Mouse (Mus musculus): ENCODE results near the gene Arhgap15. TPM values are rescaled to one million over a fixed set of nuclear protein-coding genes. Genes with fewer than 3 reads are reported as not detected.
A peak's percentile ranks its signal among the peaks of the same experiment; 100 is the strongest.

The Arhgap15 gene
- polyA plus RNA-seq, 1 experiment from 2014 or later: 1.0 TPM

DNA sequence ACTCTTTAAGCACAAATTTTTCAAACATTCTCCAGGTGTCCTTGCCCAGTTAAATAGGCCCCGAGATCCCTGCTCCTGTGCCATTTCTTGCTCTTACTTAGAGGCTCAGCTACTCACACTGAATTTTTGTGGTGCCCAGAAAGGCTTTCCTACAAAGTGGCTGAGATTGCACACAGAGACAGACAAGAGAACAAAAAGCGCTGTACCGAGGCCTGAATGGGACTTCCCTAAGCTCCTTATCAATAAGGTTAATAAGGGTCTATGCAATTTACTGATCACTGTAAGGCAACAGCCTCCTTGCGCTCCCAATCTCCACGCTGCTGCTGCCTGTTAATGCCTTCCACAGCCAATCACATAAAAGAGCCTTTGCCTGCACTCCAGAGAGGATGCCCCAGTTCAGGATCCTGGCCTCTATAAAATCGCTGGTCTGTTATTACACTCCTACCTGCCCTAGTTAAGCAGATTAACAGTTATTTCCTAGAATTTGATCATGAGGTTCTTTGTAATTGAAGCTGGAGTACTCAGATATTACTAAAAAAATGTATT lies 646.4 kb downstream of the Arhgap15 start:
- H3K4me2 ChIP-seq (ENCODE audit: low read length): no peak overlapping the region
- no peak overlapping the region for H3K27ac ChIP-seq
- H3K9ac ChIP-seq (ENCODE audit: low read depth, low read length): no peak overlapping the region
- no peak for TF ChIP-seq CTCF (IDR thresholded peaks at IDR 0.05; ENCODE audit: low read depth)
- no peak overlapping the region for H3K4me3 ChIP-seq (replicated peaks; ENCODE audit: low read depth, low read length)
- no peaks in the 10 kb centered on the region for H3K36me3 ChIP-seq (ENCODE audit: insufficient read depth, low read length)
- no peaks in the 10 kb centered on the region for H3K9me3 ChIP-seq (replicated peaks; ENCODE audit: low read length)
- no peaks in the 10 kb centered on the region for H3K4me1 ChIP-seq (replicated peaks; ENCODE audit: insufficient read depth, low read length)
- DNase-seq (ENCODE audit: low spot score): no peak
- ATAC-seq (replicated peaks; ENCODE audit: low FRiP score, low read depth): no peak
- no peaks in the 10 kb centered on the region for H3K27me3 ChIP-seq (ENCODE audit: insufficient read depth, low read length)
- WGBS: 68% methylated on average over 6 of the region's 6 CpGs

DNA sequence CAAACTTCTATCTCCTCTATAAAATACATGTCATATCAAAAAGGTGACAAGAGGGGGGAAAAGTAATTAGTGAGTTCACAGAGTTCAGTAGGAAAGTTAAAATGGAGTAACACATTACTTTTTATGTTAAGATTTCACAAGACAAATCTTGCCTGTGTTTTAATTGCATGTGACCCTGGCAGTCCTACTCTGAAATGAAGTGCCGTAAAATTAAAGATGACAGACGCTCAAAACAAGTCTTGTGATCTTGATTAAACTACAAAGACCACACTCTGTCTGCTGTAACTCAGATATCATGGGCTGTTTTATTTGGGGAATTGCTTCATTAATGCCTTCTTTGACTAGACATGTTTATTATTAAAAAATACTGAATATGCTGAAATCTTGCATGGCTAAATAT lies 647.0 kb downstream of the Arhgap15 start:
- H3K27ac ChIP-seq: no peak overlapping the region
- no peak overlapping the region for H3K4me3 ChIP-seq (replicated peaks; ENCODE audit: low read depth, low read length)
- H3K9me3 ChIP-seq (replicated peaks; ENCODE audit: low read length): no peaks in the 10 kb centered on the region
- TF ChIP-seq CTCF (IDR thresholded peaks at IDR 0.05; ENCODE audit: low read depth): no peak
- no peaks in the 10 kb centered on the region for H3K4me1 ChIP-seq (replicated peaks; ENCODE audit: insufficient read depth, low read length)
- H3K36me3 ChIP-seq (ENCODE audit: insufficient read depth, low read length): no peaks in the 10 kb centered on the region
- no peak for ATAC-seq (replicated peaks; ENCODE audit: low FRiP score, low read depth)
- no peak overlapping the region for H3K4me2 ChIP-seq (ENCODE audit: low read length)
- DNase-seq (ENCODE audit: low spot score): peak; percentile 9
- H3K27me3 ChIP-seq (ENCODE audit: insufficient read depth, low read length): no peaks in the 10 kb centered on the region
- WGBS: 58% methylated on average over 2 of the region's 2 CpGs
- no peak overlapping the region for H3K9ac ChIP-seq (ENCODE audit: low read depth, low read length)

DNA sequence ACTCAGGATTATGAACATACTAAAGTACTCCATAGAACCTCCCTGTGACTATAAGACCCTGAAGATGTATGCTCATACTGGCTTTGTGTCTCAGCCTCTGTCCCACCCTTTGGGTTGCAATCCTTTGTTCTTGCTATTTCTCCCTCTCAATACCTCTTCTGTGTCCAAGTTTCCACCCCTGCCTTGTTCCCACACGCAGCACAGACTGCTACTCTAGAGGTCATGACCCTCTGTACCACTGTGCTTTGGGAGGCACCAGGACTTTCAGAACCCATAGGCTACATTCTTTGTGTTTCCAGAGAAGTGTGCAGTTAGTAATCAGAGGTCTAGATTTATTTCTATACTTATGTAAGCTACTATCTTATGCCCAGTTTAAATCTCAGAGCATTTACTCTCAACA lies 648.6 kb downstream of the Arhgap15 start:
- Histone ChIP-seq H3K4me3 (replicated peaks; ENCODE audit: low read depth, low read length) (no peak overlapping the region), H3K9ac (ENCODE audit: low read depth, low read length) (no peak overlapping the region), H3K4me2 (ENCODE audit: low read length) (no peak overlapping the region), H3K27ac (no peak overlapping the region), H3K9me3 (replicated peaks; ENCODE audit: low read length) (no peaks in the 10 kb centered on the region), H3K27me3 (ENCODE audit: insufficient read depth, low read length) (no peaks in the 10 kb centered on the region), H3K36me3 (ENCODE audit: insufficient read depth, low read length) (no peaks in the 10 kb centered on the region), H3K4me1 (replicated peaks; ENCODE audit: insufficient read depth, low read length) (no peaks in the 10 kb centered on the region)
- 24% methylated on average over 1 of the region's 1 CpGs for whole genome bisulfite sequencing
- no peak for DNase-seq (ENCODE audit: low spot score)
- TF ChIP-seq CTCF (IDR thresholded peaks at IDR 0.05; ENCODE audit: low read depth): no peak
- no peak for ATAC-seq (replicated peaks; ENCODE audit: low FRiP score, low read depth)

DNA sequence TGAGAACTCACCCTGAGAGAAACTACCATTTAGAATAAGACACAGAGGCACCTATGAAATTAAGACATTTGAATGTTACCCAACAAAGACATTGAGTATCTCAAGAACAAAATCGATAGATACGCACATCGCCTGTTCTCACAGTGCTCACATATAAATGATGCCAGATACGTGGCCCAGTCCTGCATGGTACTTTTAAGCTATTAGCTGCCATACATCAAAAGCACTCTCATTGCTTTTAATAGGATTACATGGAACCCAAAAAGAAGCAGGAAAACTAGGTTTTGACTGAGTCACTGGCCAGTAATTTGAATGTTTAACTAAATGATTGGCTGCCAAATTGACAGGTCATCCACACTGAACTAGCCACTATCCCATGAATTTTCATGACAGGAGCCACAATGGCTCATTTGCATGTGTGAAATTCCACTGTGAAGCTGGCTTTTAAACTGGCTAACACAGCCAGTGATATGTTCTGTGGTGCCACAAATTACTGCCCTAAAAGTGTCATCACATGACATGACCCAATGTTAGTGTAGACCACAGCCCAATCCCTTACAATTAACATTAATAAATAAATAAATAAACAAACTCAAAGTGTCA lies 649.2 kb downstream of the Arhgap15 start:
- TF ChIP-seq CTCF (IDR thresholded peaks at IDR 0.05; ENCODE audit: low read depth): no peak
- Histone ChIP-seq H3K27me3 (ENCODE audit: insufficient read depth, low read length) (no peaks in the 10 kb centered on the region), H3K27ac (no peak overlapping the region), H3K9me3 (replicated peaks; ENCODE audit: low read length) (no peaks in the 10 kb centered on the region), H3K9ac (ENCODE audit: low read depth, low read length) (no peak overlapping the region), H3K4me1 (replicated peaks; ENCODE audit: insufficient read depth, low read length) (no peaks in the 10 kb centered on the region), H3K36me3 (ENCODE audit: insufficient read depth, low read length) (no peaks in the 10 kb centered on the region), H3K4me3 (replicated peaks; ENCODE audit: low read depth, low read length) (no peak overlapping the region), H3K4me2 (ENCODE audit: low read length) (no peak overlapping the region)
- WGBS: 91% methylated on average over 4 of the region's 4 CpGs
- no peak for DNase-seq (ENCODE audit: low spot score)
- ATAC-seq (replicated peaks; ENCODE audit: low FRiP score, low read depth): no peak

DNA sequence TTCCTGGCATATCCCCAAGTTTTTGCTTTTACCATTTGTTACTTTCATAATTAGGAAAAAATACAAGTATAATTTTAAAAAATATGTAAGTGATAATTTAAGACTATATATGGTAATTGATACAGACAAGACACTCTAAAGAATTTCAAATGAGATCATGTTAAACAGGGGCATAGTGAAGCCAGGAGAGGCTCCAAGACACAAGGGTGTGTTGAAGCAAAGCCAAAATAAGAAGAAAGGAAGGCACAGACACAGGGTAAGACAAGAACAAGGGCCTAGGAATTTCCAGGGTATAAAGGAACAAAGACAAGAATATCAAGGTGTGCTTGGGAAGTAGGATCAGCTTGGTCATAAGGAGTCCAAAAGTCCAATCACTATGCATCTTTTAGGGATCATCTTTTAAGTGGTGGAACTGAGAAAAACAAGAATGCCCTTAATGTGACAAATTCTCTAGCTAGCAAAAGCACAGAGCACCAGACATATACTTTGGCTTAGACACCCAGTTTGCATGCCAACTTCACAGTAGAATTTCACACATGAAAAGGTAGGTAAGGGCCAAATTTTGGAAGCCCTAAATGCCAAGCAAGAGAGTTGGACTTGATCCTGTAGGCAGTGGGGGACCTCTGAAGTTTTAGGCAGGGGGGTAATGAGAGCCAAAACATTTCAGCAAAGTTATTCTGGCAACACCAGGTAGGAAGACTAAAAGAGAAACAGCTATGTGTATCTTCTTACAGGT lies 650.7 kb downstream of the Arhgap15 start:
- no peak for ATAC-seq (replicated peaks; ENCODE audit: low FRiP score, low read depth)
- no peak for DNase-seq (ENCODE audit: low spot score)
- no peak overlapping the region for H3K4me3 ChIP-seq (replicated peaks; ENCODE audit: low read depth, low read length)
- no peaks in the 10 kb centered on the region for H3K36me3 ChIP-seq (ENCODE audit: insufficient read depth, low read length)
- no peaks in the 10 kb centered on the region for H3K9me3 ChIP-seq (replicated peaks; ENCODE audit: low read length)
- no peak for TF ChIP-seq CTCF (IDR thresholded peaks at IDR 0.05; ENCODE audit: low read depth)
- H3K4me1 ChIP-seq (replicated peaks; ENCODE audit: insufficient read depth, low read length): no peaks in the 10 kb centered on the region
- no peaks in the 10 kb centered on the region for H3K27me3 ChIP-seq (ENCODE audit: insufficient read depth, low read length)
- H3K4me2 ChIP-seq (ENCODE audit: low read length): no peak overlapping the region
- no peak overlapping the region for H3K27ac ChIP-seq
- no peak overlapping the region for H3K9ac ChIP-seq (ENCODE audit: low read depth, low read length)

DNA sequence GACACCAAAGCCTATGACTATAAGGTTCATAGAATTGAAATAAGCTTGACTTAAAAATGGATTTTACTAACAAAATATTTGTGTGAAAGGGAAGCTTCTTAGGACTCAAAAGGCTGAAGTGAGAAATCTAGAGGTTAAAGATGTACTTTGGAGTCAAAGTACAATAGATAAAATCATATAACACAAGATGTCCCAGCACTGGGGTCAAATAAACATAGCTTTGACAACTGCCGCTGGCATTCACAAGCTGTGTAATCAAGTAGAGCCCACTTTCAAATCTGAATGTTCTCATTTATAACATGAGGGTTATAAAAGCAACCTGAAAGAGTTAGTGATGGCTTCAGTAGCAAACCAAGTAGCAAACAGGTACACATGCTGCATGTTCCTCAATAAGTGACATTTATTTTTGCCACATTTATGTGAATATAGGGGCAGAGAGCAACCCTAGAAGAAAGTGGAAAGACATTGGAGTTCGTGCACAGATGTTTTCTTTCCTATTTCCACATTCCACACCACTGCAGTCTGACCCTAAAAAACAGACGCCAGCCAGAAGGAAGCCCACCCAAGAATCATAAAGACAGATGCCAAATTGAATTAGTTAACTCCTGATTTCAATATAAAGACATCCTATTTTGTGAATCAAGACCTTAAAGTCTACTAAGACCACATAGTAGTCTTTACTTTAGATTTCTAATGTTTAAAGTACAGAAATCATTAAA lies 653.2 kb downstream of the Arhgap15 start:
- H3K27me3 ChIP-seq (ENCODE audit: insufficient read depth, low read length): no peaks in the 10 kb centered on the region
- 36% methylated on average over 3 of the region's 3 CpGs for WGBS
- no peak overlapping the region for H3K27ac ChIP-seq
- no peaks in the 10 kb centered on the region for H3K4me1 ChIP-seq (replicated peaks; ENCODE audit: insufficient read depth, low read length)
- TF ChIP-seq CTCF (IDR thresholded peaks at IDR 0.05; ENCODE audit: low read depth): no peak
- H3K36me3 ChIP-seq (ENCODE audit: insufficient read depth, low read length): no peaks in the 10 kb centered on the region
- no peak overlapping the region for H3K9ac ChIP-seq (ENCODE audit: low read depth, low read length)
- H3K4me3 ChIP-seq (replicated peaks; ENCODE audit: low read depth, low read length): no peak overlapping the region
- peak; percentile 54 for DNase-seq (ENCODE audit: low spot score)
- no peak for ATAC-seq (replicated peaks; ENCODE audit: low FRiP score, low read depth)
- H3K4me2 ChIP-seq (ENCODE audit: low read length): no peak overlapping the region
- no peaks in the 10 kb centered on the region for H3K9me3 ChIP-seq (replicated peaks; ENCODE audit: low read length)
